In the genomic region with DNA sequence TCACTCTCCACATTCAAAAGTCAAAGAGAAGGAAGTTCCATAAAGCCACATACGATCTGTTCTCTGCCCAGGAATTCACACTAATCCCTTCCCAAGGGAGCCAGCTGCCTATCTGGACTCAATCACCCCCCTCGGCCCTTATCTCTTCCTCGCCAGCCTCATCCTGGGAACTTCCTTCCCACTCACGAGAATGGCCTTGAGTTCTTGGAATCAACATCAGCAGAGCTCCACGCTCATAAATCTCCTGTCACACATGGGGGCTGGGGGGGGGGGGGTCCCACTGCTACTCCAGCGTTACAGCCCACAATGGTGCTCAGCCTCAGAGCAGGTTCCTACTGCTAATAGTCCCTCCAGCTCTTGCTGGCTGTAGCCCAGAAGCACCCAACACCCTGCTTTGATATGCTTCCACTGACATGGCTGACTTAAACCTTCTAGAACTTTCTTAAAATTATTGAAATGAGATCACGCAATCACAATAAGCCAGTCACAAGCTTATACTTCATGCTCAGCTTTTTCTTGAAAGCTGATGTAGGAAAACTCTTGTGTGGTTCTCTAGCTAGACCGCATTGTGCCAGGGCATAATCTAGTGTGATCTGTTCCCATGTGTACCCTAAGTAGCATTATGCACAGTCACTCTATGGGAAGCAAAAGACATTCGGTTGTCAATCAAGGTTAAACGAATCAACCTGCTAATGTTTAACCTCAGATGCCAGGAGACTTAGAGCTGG, we compare ENCODE assay signal across 17 mouse cellular contexts.
DNase-seq lines count a peak whose midpoint lies in the region; ATAC-seq and TF ChIP-seq lines count a peak whose summit lies in the region.
"Had no signal": no experiment of that assay in that cellular context is flagged by ENCODE, and none has a peak within 500 bp of the region (broad histone marks: within the 10 kb centered on the region; RNA-seq: fewer than 3 reads in every experiment).

No protein-coding gene starts in this region.

- no peak for ATAC-seq in intestine, embryonic 14.5 days (replicated peaks; ENCODE audit: low FRiP score, low TSS enrichment, low read depth)
- no peak for ATAC-seq in intestine, postnatal 0 days
- ATAC-seq in stomach, postnatal 0 days (ENCODE audit: low FRiP score, low TSS enrichment) = no peak
- ATAC-seq: forebrain, embryonic 14.5 days had no signal

- TF ChIP-seq EP300 in stomach, postnatal 0 days (optimal IDR thresholded peaks at IDR 0.05) = no peak

- H3K4me1 ChIP-seq in intestine, embryonic 14.5 days (replicated peaks; ENCODE audit: control insufficient read depth, insufficient read depth, low read length) = no peaks in the 10 kb centered on the region
- no peaks in the 10 kb centered on the region for H3K4me1 ChIP-seq in intestine, postnatal 0 days (replicated peaks; ENCODE audit: control insufficient read depth, insufficient read depth, low read length)
- H3K4me1 ChIP-seq in stomach, postnatal 0 days (replicated peaks; ENCODE audit: control insufficient read depth, insufficient read depth) = no peaks in the 10 kb centered on the region
- H3K4me1 ChIP-seq: embryonic facial prominence, embryonic 15.5 days; hindbrain, embryonic 15.5 days; neural tube, embryonic 12.5 days had no signal

- no peaks in the 10 kb centered on the region for H3K27me3 ChIP-seq in intestine, embryonic 14.5 days (replicated peaks; ENCODE audit: control insufficient read depth, insufficient read depth, low read length)
- H3K27me3 ChIP-seq in intestine, postnatal 0 days (replicated peaks; ENCODE audit: control insufficient read depth, insufficient read depth, low read length) = no peaks in the 10 kb centered on the region
- H3K27me3 ChIP-seq in stomach, postnatal 0 days (ENCODE audit: control insufficient read depth, insufficient read depth, low read length) = no peaks in the 10 kb centered on the region
- H3K27me3 ChIP-seq: embryonic facial prominence, embryonic 15.5 days; heart, embryonic 12.5 days; hindbrain, embryonic 15.5 days; neural tube, embryonic 12.5 days had no signal

- intact Hi-C loops in heart, postnatal 36 days (cut with DNase I) = no loop called here

- H3K9ac ChIP-seq in intestine, embryonic 14.5 days (ENCODE audit: low read length) = no peak overlapping the region
- H3K9ac ChIP-seq in intestine, postnatal 0 days (ENCODE audit: low read depth, low read length) = no peak overlapping the region
- H3K9ac ChIP-seq in stomach, postnatal 0 days (ENCODE audit: low read length) = no peak overlapping the region
- H3K9ac ChIP-seq: embryonic facial prominence, embryonic 15.5 days; heart, embryonic 12.5 days; hindbrain, embryonic 15.5 days; neural tube, embryonic 12.5 days had no signal

- H3K27ac ChIP-seq in intestine, embryonic 14.5 days (ENCODE audit: low read depth) = peak overlapping the region; percentile 17; the same call in 1 of the 2 replicates
- H3K27ac ChIP-seq in intestine, postnatal 0 days (ENCODE audit: low read depth, low read length) = no peak overlapping the region
- peak overlapping the region; percentile 3; the same call in 1 of the 2 replicates for H3K27ac ChIP-seq in stomach, postnatal 0 days (replicated peaks)
- H3K27ac ChIP-seq: embryonic facial prominence, embryonic 15.5 days; gastrocnemius, adult 2 months; hindbrain, embryonic 15.5 days; neural tube, embryonic 12.5 days had no signal

- peaks cover 77% of the 10 kb centered on the region for H3K36me3 ChIP-seq in intestine, embryonic 14.5 days (ENCODE audit: control insufficient read depth, insufficient read depth, low read length)
- peaks cover 24% of the 10 kb centered on the region for H3K36me3 ChIP-seq in intestine, postnatal 0 days (ENCODE audit: control insufficient read depth, insufficient read depth)
- H3K36me3 ChIP-seq in stomach, postnatal 0 days (ENCODE audit: control insufficient read depth, insufficient read depth, low read length) = peaks cover 15% of the 10 kb centered on the region
- H3K36me3 ChIP-seq: hindbrain, embryonic 15.5 days; neural tube, embryonic 12.5 days had no signal

- TF ChIP-seq CTCF in intestine, postnatal 0 days (IDR thresholded peaks at IDR 0.05; ENCODE audit: low read depth) = no peak
- no peak for TF ChIP-seq CTCF in stomach, postnatal 0 days (IDR thresholded peaks at IDR 0.05; ENCODE audit: low read depth)

- WGBS in intestine, embryonic 14.5 days = 38% methylated on average over 10 of the region's 10 CpGs
- WGBS in intestine, postnatal 0 days = 31% methylated on average over 10 of the region's 10 CpGs
- 53% methylated on average over 10 of the region's 10 CpGs for WGBS in stomach, postnatal 0 days

- H3K4me2 ChIP-seq in intestine, embryonic 14.5 days (ENCODE audit: low read length) = no peak overlapping the region
- H3K4me2 ChIP-seq in intestine, postnatal 0 days (replicated peaks; ENCODE audit: low read depth) = no peak overlapping the region
- H3K4me2 ChIP-seq in stomach, postnatal 0 days (replicated peaks; ENCODE audit: low read depth) = no peak overlapping the region
- H3K4me2 ChIP-seq: embryonic facial prominence, embryonic 15.5 days; heart, embryonic 12.5 days; hindbrain, embryonic 15.5 days; neural tube, embryonic 12.5 days had no signal

- H3K4me3 ChIP-seq in intestine, embryonic 14.5 days (ENCODE audit: low read depth, low read length) = no peak overlapping the region
- H3K4me3 ChIP-seq in intestine, postnatal 0 days (ENCODE audit: low read depth, low read length) = no peak overlapping the region
- no peak overlapping the region for H3K4me3 ChIP-seq in stomach, postnatal 0 days (ENCODE audit: low read depth, low read length)
- H3K4me3 ChIP-seq: embryonic facial prominence, embryonic 15.5 days; gastrocnemius, adult 2 months; heart, embryonic 12.5 days; hindbrain, embryonic 15.5 days; neural tube, embryonic 12.5 days had no signal

- no peaks in the 10 kb centered on the region for H3K9me3 ChIP-seq in intestine, embryonic 14.5 days (ENCODE audit: control insufficient read depth, low read length)
- H3K9me3 ChIP-seq in intestine, postnatal 0 days (ENCODE audit: control insufficient read depth) = no peaks in the 10 kb centered on the region
- no peaks in the 10 kb centered on the region for H3K9me3 ChIP-seq in stomach, postnatal 0 days (ENCODE audit: control insufficient read depth, low read length)
- H3K9me3 ChIP-seq: embryonic facial prominence, embryonic 15.5 days; heart, embryonic 12.5 days; hindbrain, embryonic 15.5 days; neural tube, embryonic 12.5 days had no signal

- DNase-seq in intestine, embryonic 14.5 days (ENCODE audit: low spot score) = no peak
- DNase-seq in kidney, adult 18-20 months = peak; percentile 51
- DNase-seq in kidney, postnatal 25 days = peak; percentile 59 to 80
- DNase-seq in stomach, postnatal 0 days (ENCODE audit: low spot score) = no peak
- no peak for DNase-seq in gastrocnemius, adult 8-10 months (ENCODE audit: low spot score in 2 of 2)
- DNase-seq in heart, postnatal 36 days = no peak
- DNase-seq: cerebellum, adult 2 months; gastrocnemius, adult 2 months; midbrain, embryonic 14.5 days; retina, postnatal 1 day; thymus, postnatal 14 days had no signal

Comparison
In these comparisons a context has a peak if more than half of its experiments do, and no peak if none do; other contexts are left out.
1. DNase-seq: peak in kidney, adult 18-20 months (single experiment) and kidney, postnatal 25 days (2 of 2); none in intestine, embryonic 14.5 days (single experiment), stomach, postnatal 0 days (single experiment), gastrocnemius, adult 8-10 months (0 of 2) and heart, postnatal 36 days (0 of 2).